Mouse (Mus musculus) intestine, embryonic 15.5 days (tissue): Measurements from ENCODE around the gene Ssu72. TPM values are rescaled to one million over a fixed set of nuclear protein-coding genes. Genes with fewer than 3 reads are reported as not detected.
"Not testable (repeated sequence)": the region's sequence is repeated elsewhere in the genome, so short reads cannot be mapped to it uniquely, and the experiment has no call there.

Source experiments
- ATAC-seq: fragments of 200-750 bp; cut with Nextera tagmentation; 2 replicates; pipeline ENCODE4 v1.8.0; 2017; ENCODE audit warnings: moderate TSS enrichment, moderate library complexity
- H3K27ac ChIP-seq: fragments of 300-500 bp; sonication (generic); 2 replicates; pipeline ENCODE4 v1.5.1; 2015; ENCODE audit warnings: mild to moderate bottlenecking, inconsistent platforms
- H3K27me3 ChIP-seq: fragments of 300-500 bp; sonication (generic); replicated peaks from 2 replicates; pipeline ENCODE4 v1.6.1; 2015; ENCODE audit warnings: inconsistent platforms
- H3K36me3 ChIP-seq: fragments of 300-500 bp; sonication (generic); 2 replicates; pipeline ENCODE4 v1.6.1; 2015; ENCODE audit warnings: inconsistent platforms
- H3K4me1 ChIP-seq: fragments of 300-500 bp; sonication (generic); replicated peaks from 2 replicates; pipeline ENCODE4 v1.6.1; 2015; ENCODE audit warnings: inconsistent platforms
- H3K4me2 ChIP-seq: fragments of 300-500 bp; sonication (generic); replicated peaks from 2 replicates; pipeline ENCODE4 v1.6.1; 2015; ENCODE audit warnings: mild to moderate bottlenecking, inconsistent platforms
- H3K4me3 ChIP-seq: fragments of 300-500 bp; sonication (generic); replicated peaks from 2 replicates; pipeline ENCODE4 v1.5.1; 2015; ENCODE audit warnings: inconsistent platforms
- H3K9ac ChIP-seq: fragments of 300-500 bp; sonication (generic); 2 replicates; pipeline ENCODE4 v1.6.1; 2015; ENCODE audit warnings: inconsistent platforms
- H3K9me3 ChIP-seq: fragments of 300-500 bp; sonication (generic); 2 replicates; pipeline ENCODE4 v1.6.1; 2016; ENCODE audit warnings: inconsistent platforms
- WGBS: fragments of 180-500 bp; shearing (Covaris S2); methylation state at CpG from one replicate; pipeline ENCODE4 v1.1.7; 2015; 5-methylcytosine and 5-hydroxymethylcytosine counted together
- polyA plus RNA-seq: library from polyadenylated mRNA; unstranded; fragments of >200 nt; fragmentation: Nextera tagmentation; extraction: Ambion mirVana; gene quantifications from 2 replicates; pipeline ENCODE4 v1.2.1, GENCODE M21; 2015

Gene Ssu72
- polyA plus RNA-seq: 150 and 153 TPM in 2 replicates

GRCm38 (mm10) chr4:155704721-155705591 lies at the start of gene Ssu72:
Gene Ssu72 (plus strand): TSS chr4:155704800.
- ATAC-seq: peak; percentile 96
- H3K4me1 ChIP-seq: peaks cover 8% of the 10 kb centered on the region; the same call in 1 of the 2 replicates
- H3K4me2 ChIP-seq: peak within 1 kb of the TSS; percentile 81
- no peaks in the 10 kb centered on the region for H3K9me3 ChIP-seq
- H3K36me3 ChIP-seq: no peaks in the 10 kb centered on the region
- peak within 1 kb of the TSS; percentile 98 for H3K27ac ChIP-seq
- under 1% methylated on average over 83 of the region's 83 CpGs for WGBS
- H3K9ac ChIP-seq: peak within 1 kb of the TSS; percentile 93
- H3K27me3 ChIP-seq: no peaks in the 10 kb centered on the region
- peak within 1 kb of the TSS; percentile 98 for H3K4me3 ChIP-seq

- WGBS: 91% methylated on average over 13 of the region's 13 CpGs
- no peak for ATAC-seq
These were observed 48.3 kb upstream of the Ssu72 start for GRCm38 (mm10) chr4:155656214-155656751.

GRCm38 (mm10) chr4:155658961-155659360 lies 45.6 kb upstream of the Ssu72 start:
- 0 out of 2 replicates have a peak, but pooled peaks cover 6% of the 10 kb centered on the region for H3K27me3 ChIP-seq
- WGBS: 93% methylated on average over 10 of the region's 10 CpGs
- no peaks in the 10 kb centered on the region for H3K9me3 ChIP-seq
- no peak overlapping the region for H3K4me3 ChIP-seq
- H3K4me2 ChIP-seq: no peak overlapping the region
- H3K27ac ChIP-seq: no peak overlapping the region
- H3K36me3 ChIP-seq: peaks cover 8% of the 10 kb centered on the region; the same call in 1 of the 2 replicates
- peaks cover 22% of the 10 kb centered on the region for H3K4me1 ChIP-seq
- no peak for ATAC-seq
- H3K9ac ChIP-seq: no peak overlapping the region

More at GRCm38 (mm10) chr4:155656214-155656751, 48.3 kb upstream of the Ssu72 start:
- H3K36me3 ChIP-seq: peaks cover 8% of the 10 kb centered on the region; the same call in 1 of the 2 replicates
- no peak overlapping the region for H3K4me2 ChIP-seq
- peaks cover 48% of the 10 kb centered on the region for H3K4me1 ChIP-seq
- no peak overlapping the region for H3K4me3 ChIP-seq
- H3K27me3 ChIP-seq: peaks cover 16% of the 10 kb centered on the region
- H3K27ac ChIP-seq: no peak overlapping the region
- no peaks in the 10 kb centered on the region for H3K9me3 ChIP-seq
- peak overlapping the region; percentile 5 for H3K9ac ChIP-seq

GRCm38 (mm10) chr4:155660641-155661040 lies 44.0 kb upstream of the Ssu72 start:
- Histone ChIP-seq H3K36me3 (peaks cover 8% of the 10 kb centered on the region; the same call in 1 of the 2 replicates), H3K4me1 (peaks cover 7% of the 10 kb centered on the region; the same call in 1 of the 2 replicates), H3K9ac (no peak overlapping the region), H3K27ac (no peak overlapping the region), H3K4me2 (no peak overlapping the region), H3K9me3 (no peaks in the 10 kb centered on the region), H3K4me3 (no peak overlapping the region), H3K27me3 (no peaks in the 10 kb centered on the region)
- WGBS: 70% methylated on average over 12 of the region's 12 CpGs
- ATAC-seq: peak; percentile 55

- no peak overlapping the region for H3K4me2 ChIP-seq
- no peaks in the 10 kb centered on the region for H3K27me3 ChIP-seq
- no peak for ATAC-seq
- H3K27ac ChIP-seq: no peak overlapping the region
- peaks cover 12% of the 10 kb centered on the region for H3K4me1 ChIP-seq
- H3K4me3 ChIP-seq: no peak overlapping the region
- no peak overlapping the region for H3K9ac ChIP-seq
- H3K9me3 ChIP-seq: no peaks in the 10 kb centered on the region
- H3K36me3 ChIP-seq: 0 out of 2 replicates have a peak, but pooled peaks cover 2% of the 10 kb centered on the region
These were observed 37.7 kb upstream of the Ssu72 start for GRCm38 (mm10) chr4:155666903-155667302.

- H3K36me3 ChIP-seq: 0 out of 2 replicates have a peak, but pooled peaks cover 2% of the 10 kb centered on the region
- H3K4me1 ChIP-seq: peaks cover 12% of the 10 kb centered on the region
- ATAC-seq: peak; percentile 99
- no peaks in the 10 kb centered on the region for H3K9me3 ChIP-seq
- peak within 1 kb of the TSS; percentile 74 for H3K9ac ChIP-seq
- no peaks in the 10 kb centered on the region for H3K27me3 ChIP-seq
- WGBS: under 1% methylated on average over 73 of the region's 73 CpGs
- H3K4me2 ChIP-seq: peak within 1 kb of the TSS; percentile 88
- H3K27ac ChIP-seq: peak within 1 kb of the TSS; percentile 68
- H3K4me3 ChIP-seq: peak within 1 kb of the TSS; percentile 72
These were observed 35.7 kb upstream of the Ssu72 start, which contains the start of gene Mib2 for GRCm38 (mm10) chr4:155668689-155669597. Gene Mib2 (minus strand): TSS chr4:155669198.

GRCm38 (mm10) chr4:155669598-155670075 lies 35.0 kb upstream of the Ssu72 start:
- 0 out of 2 replicates have a peak overlapping the region, but pooled peaks have one; percentile 13 for H3K27ac ChIP-seq
- 1% methylated on average over 8 of the region's 8 CpGs for WGBS

GRCm38 (mm10) chr4:155670236-155670635 lies 34.4 kb upstream of the Ssu72 start:
- H3K4me2 ChIP-seq: peak overlapping the region; percentile 60; the same call in 1 of the 2 replicates
- ATAC-seq, H3K27me3 ChIP-seq, H3K4me3 ChIP-seq, H3K36me3 ChIP-seq, H3K9ac ChIP-seq, H3K9me3 ChIP-seq: not testable (repeated sequence)
- peaks cover 12% of the 10 kb centered on the region for H3K4me1 ChIP-seq
- 54% methylated on average over 4 of the region's 4 CpGs for WGBS
- peak overlapping the region; percentile 13; the same call in 1 of the 2 replicates for H3K27ac ChIP-seq

More at GRCm38 (mm10) chr4:155669598-155670075, 35.0 kb upstream of the Ssu72 start:
- Histone ChIP-seq H3K27me3 (no peaks in the 10 kb centered on the region), H3K4me2 (peak overlapping the region; percentile 60), H3K9ac (no peak overlapping the region), H3K36me3 (0 out of 2 replicates have a peak, but pooled peaks cover 2% of the 10 kb centered on the region), H3K4me3 (peak overlapping the region; percentile 72), H3K9me3 (no peaks in the 10 kb centered on the region), H3K4me1 (peaks cover 12% of the 10 kb centered on the region)
- ATAC-seq: peak; percentile 50; the same call in 1 of the 2 replicates

- Histone ChIP-seq H3K4me2 (no peak overlapping the region), H3K4me3 (no peak overlapping the region), H3K27me3 (no peaks in the 10 kb centered on the region), H3K9ac (no peak overlapping the region), H3K36me3 (no peaks in the 10 kb centered on the region), H3K9me3 (no peaks in the 10 kb centered on the region), H3K4me1 (peaks cover 8% of the 10 kb centered on the region), H3K27ac (no peak overlapping the region)
- no peak for ATAC-seq
- 54% methylated on average over 2 of the region's 2 CpGs for WGBS
These were observed 32.5 kb upstream of the Ssu72 start for GRCm38 (mm10) chr4:155672082-155672481.

- H3K9me3 ChIP-seq: no peaks in the 10 kb centered on the region
- no peak for ATAC-seq
- WGBS: 82% methylated on average over 2 of the region's 2 CpGs
These were observed 28.6 kb upstream of the Ssu72 start for GRCm38 (mm10) chr4:155675991-155676390.

GRCm38 (mm10) chr4:155683670-155684277 lies 20.8 kb upstream of the Ssu72 start:
- not testable (repeated sequence) for ATAC-seq, H3K27me3 ChIP-seq, H3K36me3 ChIP-seq, H3K4me3 ChIP-seq, H3K9ac ChIP-seq, H3K9me3 ChIP-seq, H3K4me1 ChIP-seq, H3K27ac ChIP-seq, H3K4me2 ChIP-seq
- 89% methylated on average over 16 of the region's 19 CpGs for WGBS

More at GRCm38 (mm10) chr4:155675991-155676390, 28.6 kb upstream of the Ssu72 start:
- no peaks in the 10 kb centered on the region for H3K4me1 ChIP-seq
- no peaks in the 10 kb centered on the region for H3K27me3 ChIP-seq
- H3K9ac ChIP-seq: no peak overlapping the region
- no peaks in the 10 kb centered on the region for H3K36me3 ChIP-seq
- H3K4me3 ChIP-seq: no peak overlapping the region
- H3K27ac ChIP-seq: no peak overlapping the region
- no peak overlapping the region for H3K4me2 ChIP-seq
